Mouse (Mus musculus) R1 (cell line): ENCODE results near the gene Med26.

Experiments used
- DNase-seq: peaks from one replicate; pipeline ENCODE4 v3.0.0-alpha.2; 2018; ENCODE audit warnings: low read depth, low spot score

Med26 gene

DNA sequence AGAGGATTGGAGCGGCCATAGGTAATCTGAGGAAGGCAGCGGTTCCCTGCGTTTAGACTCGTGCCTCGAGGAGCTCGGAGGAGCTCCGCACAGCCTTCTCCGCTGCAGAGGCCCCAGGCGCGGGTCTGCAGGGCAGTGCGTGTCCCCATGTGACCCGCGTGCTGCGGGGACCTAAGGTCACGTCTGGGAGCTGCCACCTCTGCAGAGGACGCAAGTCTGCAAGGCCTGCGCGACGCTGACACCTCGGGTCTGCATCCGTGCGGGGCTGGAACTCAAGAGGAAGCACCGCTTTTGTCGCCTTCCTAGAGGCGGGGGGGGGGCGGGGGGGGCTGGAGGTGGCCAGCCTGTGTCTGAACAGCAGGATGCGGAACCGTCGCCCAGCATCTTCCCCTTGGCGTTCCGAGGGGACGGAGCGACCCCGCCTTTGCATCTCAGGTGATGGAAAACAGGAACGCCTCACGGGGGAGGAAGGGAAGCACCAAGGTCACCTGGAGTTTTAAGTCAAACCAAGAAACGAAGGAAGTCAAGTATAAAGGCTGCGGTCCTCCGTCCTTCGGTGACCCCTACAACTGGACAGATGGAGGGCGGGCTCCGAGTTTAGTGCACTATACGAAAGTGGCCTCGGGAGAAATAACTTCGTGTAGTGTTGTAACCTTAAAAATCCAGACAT, 709 bp upstream of the Med26 start:
- peak; percentile 36 for DNase-seq

DNA sequence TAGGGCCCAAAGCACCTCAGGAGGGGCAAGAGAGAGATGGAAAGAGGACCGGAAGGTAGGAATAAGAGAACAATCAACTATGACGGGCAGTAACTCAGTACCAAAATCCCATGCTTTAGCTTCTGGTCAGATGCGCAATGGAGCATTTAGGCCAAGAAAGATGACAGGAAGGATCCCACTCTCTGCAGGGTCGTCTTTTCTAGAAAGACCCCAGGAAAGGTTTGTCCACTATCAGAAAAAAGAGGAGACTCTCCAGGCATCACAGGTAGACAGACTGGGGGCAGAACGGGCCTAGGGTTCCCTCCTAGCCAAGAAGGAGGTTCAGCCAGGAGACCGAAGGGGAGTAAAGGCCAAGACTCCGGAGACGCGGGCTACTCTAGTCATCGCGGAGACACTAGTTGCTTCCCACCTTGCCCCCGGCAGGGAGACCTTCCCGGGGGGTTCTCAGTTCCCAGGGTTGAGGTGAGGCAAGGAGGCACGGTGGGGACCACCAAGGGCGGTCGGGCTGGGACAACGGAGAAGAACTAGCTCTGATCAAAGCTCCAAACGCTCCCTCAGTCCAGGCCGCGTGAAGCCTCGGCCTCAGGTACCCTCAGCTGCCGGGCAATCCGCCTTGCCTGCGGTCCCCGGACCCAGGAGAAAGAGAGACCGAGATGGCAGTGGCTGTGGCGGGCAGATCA, 808 bp downstream of the Med26 start:
- DNase-seq = no peak

DNA sequence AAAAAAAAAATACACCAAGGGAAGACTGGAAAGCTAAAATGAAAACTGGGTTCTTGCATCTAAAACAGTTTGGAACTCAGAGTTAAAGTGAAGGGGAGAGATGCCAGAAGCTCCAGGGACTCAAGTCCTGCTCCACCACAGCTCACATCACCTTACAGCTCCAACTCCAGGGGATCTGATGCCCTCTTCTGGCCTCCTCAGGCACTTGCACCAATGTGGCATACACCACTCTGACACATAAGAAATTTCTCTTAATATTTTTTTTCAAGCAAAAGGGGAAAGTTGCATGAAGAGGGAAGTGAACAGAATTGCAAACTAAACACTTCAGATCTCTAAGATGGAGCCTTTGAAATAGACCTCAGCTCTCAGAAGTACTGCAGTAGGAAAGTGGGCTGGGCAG, 8.8 kb downstream of the Med26 start:
- peak; percentile 70 for DNase-seq

DNA sequence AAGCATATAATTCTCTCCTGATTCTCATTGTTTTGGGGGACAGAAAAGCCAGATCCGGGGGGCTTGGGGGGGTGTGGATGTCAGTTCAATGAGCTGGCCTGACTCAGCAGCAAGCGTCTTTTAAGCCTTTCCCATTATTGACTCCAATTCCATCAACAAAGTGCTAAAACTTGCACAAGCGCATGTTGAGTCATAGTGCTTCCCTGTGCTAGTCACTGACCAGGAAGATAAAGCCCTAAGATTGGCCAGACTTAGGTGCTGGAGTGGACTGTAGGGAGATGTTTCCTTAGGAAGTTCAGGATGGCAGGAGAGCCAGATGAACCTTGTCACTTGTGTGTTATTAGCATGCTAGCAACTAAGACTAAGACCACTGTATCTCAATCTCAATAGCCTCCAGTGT, 13.2 kb downstream of the Med26 start:
- no peak for DNase-seq

DNA sequence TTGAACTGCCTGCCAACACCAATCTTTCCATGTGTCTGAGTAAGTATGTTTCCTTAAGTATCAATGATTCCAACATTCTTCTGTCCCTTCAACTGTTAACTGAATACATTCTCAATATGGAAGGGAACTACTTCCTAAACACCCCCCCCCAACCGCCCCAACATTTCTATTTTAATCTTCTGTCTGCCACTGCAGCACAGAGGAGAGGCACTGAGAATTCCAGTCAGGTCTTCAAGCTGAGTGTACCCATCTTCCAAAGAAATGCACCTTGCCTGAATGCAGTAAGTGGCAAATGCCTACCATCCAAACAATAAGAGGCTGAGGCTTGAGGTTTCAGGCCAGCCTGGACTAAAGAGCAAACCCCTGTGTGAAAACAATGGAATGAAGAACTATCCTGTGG, 16.0 kb downstream of the Med26 start:
- no peak for DNase-seq

DNA sequence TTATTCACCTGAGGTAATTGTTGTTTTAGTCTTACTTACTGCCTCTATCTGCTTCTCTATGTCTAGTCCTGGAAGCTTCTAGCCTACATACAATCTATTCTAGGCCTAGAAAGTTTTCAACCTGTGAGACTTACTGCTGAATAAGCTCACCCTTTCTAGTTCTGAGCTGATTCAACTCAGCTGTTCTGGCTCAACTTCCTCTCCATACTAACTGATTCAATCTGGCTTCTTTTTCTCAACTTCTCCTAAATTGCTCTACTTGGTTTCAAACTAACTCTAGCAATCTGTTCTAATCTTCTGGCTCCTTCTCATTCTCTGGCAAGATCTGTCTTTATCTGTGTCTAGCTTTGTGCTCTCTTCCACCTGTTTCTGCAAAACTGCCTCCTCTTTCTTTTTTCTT, 26.2 kb downstream of the Med26 start:
- DNase-seq = peak; percentile 72

DNA sequence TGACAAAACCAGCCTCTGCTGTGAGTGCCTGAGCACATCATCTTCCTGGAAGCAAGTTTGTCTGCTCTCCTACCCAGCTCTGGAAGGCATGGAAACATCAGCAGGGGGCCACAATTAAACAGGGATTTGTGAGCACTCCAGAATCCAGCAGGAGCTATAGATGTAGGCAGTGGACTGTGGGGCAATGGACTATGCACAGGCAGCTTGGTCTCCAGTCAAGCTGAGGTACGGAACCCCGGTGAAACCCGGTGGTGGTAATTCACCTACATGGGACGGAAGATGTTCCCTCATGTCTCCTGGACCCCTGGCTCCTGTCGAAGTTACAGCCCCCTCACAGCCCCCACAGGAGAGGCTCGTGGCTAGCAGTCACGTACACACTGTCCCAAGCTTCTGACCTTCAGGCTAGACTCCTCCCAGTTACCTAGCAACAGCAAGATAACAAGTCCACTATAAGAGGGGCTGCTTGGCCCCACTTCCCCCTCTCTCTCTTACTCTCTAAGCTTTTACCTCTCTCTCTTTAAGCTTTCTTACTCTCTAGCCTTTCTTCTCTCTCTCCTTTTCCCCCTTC, 30.6 kb downstream of the Med26 start:
- DNase-seq = no peak

DNA sequence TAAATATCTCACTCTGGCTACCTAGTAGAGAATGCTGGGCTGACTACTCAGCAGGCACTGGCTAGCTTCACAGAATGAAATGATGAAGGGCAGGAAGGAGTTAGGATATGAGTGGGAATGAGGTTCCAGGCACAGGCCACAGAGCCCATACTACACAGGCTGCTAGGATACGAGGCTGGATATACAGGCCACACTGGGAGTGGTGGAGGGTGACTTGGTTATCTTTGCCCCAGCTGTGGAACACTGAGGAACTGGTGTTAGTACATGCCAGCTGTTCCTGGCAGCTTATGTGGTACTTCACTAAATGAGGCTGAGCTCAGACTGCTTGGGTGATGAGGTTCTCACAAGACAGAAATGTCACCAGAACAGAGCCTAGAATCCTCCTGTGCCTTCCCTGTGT, 34.9 kb downstream of the Med26 start:
- no peak for DNase-seq

DNA sequence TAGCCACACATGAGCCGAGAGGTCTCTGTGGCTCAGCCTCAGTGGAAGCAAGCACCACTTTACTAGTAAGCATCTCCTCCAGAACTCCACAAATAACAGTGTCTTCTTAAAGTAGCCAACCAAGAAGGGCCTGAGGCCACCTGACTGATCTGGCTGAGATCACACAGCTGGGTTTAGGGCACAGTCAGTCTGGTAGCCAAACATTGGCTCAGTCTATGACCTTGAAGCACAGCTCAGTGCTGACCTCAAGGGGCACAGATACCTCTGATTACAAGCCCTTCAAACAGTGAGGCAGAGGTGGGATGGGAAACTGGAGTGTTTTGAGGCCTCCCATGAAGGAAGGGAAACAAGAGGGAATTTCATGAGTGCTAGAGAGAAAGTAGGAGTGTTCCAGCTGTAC, 35.4 kb downstream of the Med26 start:
- no peak for DNase-seq

DNA sequence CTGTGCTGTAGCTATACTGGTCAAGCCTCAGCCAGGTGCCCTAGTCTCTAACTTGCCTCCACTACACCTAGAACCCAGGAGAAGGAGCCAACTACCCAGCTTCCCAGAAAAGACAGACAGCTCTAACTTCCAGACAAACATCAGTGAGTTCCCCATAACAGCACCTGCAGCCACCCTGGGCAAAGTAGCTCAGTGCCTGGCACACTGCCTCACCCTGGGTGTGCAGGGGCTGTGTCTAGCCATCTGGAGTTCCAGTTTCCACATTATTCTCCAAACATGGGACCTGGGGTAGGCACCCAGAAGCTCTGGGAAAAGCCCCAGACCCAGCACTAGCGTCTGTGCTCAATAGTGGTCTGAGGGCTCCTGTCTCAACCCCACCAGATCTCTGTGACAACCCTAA, 40.6 kb downstream of the Med26 start:
- no peak for DNase-seq

DNA sequence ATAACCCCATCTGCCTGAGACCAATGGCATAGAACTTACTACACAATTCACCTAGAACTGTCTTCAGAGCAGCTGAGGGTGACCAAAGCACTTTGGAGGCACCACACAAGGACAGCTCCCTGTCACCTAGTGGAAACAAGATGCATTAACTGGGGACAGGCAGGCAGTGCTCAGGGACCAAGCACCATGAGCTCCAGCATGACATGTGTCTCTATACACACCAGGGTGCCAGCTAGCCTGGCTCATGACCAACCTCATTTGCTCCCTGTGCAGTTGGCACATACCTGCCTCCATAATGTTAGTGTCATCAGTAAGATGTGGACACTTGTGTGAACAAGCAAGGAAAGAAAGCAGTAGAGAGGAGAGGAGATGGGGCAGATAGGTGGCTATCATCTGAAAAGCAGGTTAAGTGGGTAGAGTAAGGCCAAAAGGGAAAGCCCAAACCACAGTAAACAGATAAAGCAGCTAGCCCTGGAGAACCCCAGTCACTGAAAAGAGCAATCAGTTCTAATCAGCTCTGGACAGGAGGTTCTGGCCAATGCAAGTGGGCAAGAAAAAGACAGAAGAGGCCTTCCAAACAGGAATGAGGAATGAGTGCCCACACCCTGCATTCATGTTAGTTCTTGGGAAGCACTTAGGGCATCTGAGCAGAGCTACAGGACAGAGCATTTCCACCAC, 43.3 kb downstream of the Med26 start:
- DNase-seq = no peak

DNA sequence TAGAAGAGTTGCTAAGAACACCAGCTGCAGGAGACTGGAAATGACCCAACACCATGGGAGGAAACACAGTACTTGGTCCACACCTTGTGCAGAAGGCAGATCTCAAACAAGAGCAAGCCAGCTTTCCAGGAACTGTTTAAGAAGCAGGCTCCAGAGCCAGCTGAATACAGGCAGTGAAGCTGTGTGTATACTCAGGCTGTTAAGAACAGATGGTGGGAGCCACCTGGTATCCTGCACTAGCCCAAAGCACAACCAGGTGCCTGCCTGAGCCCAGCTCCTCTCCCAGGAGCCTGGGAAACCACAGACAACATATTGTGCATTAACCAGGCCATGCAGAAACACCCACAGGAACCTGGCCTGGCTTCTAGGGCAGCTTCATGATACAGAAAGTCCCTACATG, 43.9 kb downstream of the Med26 start:
- no peak for DNase-seq

DNA sequence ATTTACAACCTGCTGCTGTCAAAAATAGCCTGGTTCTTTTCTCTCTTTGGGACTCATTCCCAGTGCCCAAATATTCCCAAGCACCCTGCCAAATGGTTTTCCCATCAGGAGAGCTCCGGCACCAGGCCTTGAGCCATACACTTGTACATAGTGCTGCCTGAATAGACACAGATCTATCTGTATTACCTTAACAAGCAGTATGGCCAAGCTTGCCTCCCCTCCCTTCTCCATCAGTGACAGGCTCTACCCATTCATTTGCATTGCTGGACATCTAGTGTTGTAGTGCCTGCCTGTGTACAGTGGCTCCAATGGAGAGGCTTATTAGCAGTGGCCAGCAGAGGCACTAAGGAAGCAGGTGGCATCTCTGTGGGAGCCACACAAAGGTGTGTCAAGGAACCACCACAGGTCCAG, 47.5 kb downstream of the Med26 start:
- peak; percentile 35 for DNase-seq

DNA sequence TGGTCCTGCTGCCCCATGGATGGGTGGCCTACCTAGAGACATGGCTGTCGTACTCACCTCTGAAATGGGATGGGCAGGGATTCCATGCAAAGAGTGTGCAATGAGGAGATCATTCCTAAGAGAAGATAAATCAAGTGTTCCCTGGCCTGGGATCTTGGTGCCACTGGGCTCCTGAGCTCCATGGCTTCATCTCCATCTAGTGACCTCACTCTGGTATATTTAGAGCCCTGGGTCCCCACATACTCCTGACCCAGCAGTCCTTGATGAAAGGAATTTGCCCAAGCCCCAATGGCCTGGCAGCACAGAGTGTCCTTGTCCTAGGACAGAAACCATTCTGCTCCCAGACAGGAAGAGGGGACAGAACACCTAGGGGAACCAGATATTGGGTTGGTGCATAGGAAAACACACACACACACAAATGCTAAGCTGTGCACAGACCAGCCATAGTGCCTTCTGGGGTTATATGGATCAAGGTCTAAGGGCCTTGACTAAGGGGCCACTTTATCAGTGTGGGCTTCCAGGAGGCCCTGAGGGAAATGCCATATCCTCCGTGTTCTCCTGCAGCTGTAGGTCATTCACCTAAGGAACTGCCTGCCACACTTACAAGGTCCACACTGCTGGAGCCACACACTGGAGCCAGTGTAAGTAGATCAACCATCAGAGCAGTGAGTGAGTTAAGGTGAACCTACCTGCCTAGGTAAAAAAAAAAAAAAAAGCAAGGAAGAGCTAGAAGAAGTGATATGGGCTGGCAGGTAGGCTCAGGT, 48.4 kb downstream of the Med26 start:
- DNase-seq = no peak

DNA sequence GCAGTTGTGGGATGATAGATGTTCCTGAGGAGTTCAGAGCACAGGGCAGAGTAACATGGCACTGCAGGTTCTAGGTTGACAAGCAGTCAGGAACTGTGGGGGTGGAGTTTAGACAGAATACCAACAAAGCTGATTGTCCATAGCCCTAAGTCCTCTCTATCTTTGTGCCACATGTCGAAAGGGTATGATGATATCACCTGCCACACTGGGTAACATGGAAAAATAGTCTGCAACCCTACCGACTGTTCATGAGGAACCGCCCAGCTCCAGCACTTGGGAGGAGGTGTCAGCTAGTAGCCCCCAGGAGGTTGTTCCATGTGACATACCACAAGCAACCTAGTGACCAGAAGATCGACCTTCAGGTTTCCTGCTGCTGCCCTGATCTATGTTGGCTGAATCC, 49.5 kb downstream of the Med26 start:
- DNase-seq = no peak

DNA sequence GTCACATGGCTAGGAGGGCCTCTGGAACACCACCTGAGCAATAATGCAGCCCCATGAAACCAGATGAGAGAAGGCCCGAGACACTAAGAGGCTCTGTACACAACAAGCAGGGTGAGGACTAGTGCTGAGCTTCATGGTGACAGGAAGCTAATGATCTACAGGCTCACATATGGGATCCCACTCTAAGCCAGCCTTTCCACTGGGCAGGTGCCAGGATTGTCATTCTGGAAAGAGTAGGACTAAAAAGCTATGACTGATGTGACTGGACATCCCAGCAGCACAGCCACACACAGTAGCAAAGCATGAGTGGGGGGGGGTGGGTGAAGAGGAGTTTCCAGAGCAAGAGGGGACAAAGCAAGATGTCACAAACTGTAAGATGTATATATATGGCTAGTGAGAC, 50.2 kb downstream of the Med26 start:
- no peak for DNase-seq

DNA sequence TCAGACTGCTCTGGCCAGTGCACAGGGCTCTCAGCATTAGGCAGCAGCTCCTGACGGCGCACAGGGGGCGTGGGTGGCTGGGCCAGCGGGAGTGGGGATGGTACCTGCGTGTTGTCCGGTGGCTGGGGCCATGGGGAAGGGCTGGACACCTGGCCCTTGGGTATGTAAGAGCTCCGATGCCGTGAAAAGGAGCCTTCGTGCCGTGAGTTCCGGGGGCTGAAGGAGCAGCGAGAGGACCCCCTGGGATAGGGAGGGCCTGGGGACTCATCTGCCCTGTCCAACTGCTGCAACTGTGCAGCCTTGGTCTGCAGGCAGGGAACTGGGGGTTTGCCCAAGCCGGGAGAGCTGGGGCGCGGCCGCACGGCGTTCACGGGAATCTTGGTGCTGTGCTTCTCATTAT, 51.9 kb downstream of the Med26 start:
- DNase-seq = no peak

DNA sequence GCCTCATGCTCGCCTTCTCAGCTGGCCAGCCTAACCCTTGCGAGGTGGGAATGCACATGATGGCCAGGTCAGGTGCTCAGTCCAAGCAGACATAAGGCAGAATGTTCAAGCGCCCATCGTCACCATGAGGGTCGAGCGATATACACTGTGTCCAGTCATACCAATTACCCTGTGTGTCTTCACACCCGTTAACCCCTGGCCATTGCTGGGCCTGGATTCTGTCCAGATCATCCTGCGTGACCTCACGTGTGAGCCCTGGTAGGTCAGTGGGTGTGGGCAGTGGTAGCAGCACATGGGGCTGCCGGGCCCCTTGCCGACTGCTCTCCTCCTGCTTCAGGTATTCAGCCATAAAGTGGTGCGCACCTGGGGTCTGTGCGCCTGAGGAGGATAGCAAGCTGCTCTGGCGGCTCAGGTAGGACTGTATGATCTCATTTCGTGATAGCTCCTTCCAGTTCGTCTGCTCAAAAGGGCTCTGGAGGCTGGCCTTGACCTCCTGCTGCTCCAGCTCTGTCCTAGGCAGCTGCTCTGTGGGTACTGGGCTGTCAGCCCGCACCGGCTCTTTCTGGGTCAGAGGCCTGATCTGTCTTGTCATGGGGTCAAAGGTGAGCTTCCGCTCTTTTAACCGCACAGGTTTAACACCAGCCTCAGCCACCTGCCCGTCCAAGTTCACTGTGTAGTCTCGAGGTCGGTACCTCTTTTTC, 52.5 kb downstream of the Med26 start:
- peak; percentile 53 for DNase-seq

DNA sequence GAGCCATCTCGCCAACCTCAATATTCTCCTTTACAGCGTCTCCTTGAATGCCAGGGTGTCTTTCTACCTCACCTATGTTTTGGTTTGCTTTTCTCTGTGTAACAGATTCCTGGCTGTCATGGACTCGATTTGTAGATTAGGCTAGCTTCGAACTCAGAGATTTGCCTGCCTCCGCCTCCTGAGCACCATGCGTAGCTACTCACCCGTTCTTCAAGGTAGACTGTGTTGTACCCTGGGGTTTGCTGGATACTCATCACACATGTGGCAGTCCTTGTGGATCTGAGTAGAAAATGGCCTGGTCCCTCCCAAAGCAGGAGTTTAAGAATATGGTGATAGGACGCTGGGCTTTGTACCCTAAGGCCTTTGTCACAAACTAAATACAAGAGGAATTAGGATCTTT, 54.7 kb downstream of the Med26 start:
- no peak for DNase-seq

DNA sequence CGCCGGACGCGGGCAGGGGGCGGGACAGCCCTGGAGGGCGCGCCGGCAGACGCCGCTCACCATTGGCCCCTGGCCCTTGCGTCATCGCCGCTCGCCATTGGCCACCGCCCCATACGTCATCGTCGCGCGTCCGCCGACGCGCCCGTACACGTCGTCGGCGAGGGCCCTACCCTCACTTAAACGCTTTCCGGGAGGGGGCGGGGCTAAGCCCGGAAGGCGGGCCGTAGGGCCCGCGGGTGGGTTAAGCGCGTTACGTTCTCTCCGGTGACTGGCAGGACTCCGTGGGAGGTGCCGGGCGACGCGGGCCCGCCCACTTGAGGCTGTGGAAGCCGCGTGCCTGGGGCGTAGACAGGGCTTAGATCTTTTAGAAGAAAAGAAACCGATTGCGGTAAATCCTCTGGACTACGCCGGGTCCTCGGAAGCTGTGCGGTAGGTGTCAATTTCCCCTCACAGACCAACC, 55.4 kb downstream of the Med26 start:
- DNase-seq = peak; percentile 98
